Mouse (Mus musculus): ENCODE data around the gene Dlg5. TPM values are rescaled to one million over a fixed set of nuclear protein-coding genes. Genes with fewer than 3 reads are reported as not detected.

Gene Dlg5
- total RNA-seq, 2 experiments from 2014 or later: 6.8 to 8.0 TPM

- DNase-seq: peak; percentile 51 to 64
Observed at GRCm38 (mm10) chr14:24232641-24233633, 12.8 kb downstream of the Dlg5 start.

- no peak for DNase-seq
Observed at GRCm38 (mm10) chr14:24228549-24228948, 17.2 kb downstream of the Dlg5 start.

- no peak for DNase-seq
Observed at GRCm38 (mm10) chr14:24227015-24227414, 18.7 kb downstream of the Dlg5 start.

GRCm38 (mm10) chr14:24226344-24226743 lies 19.4 kb downstream of the Dlg5 start:
- no peak for DNase-seq

- no peak for DNase-seq
Observed at GRCm38 (mm10) chr14:24222759-24223158, 23.0 kb downstream of the Dlg5 start.

GRCm38 (mm10) chr14:24222273-24222672 lies 23.4 kb downstream of the Dlg5 start:
- DNase-seq: no peak

GRCm38 (mm10) chr14:24217362-24217722 lies 28.4 kb downstream of the Dlg5 start:
- no peak for DNase-seq

- no peak for DNase-seq
Observed at GRCm38 (mm10) chr14:24216678-24217361, 28.9 kb downstream of the Dlg5 start.

GRCm38 (mm10) chr14:24216064-24216463 lies 29.7 kb downstream of the Dlg5 start:
- DNase-seq: no peak

GRCm38 (mm10) chr14:24214436-24214835 lies 31.3 kb downstream of the Dlg5 start:
- DNase-seq: no peak

- peak; percentile 22 to 33 for DNase-seq
Observed at GRCm38 (mm10) chr14:24213336-24213735, 32.4 kb downstream of the Dlg5 start.

GRCm38 (mm10) chr14:24212861-24213260 lies 32.9 kb downstream of the Dlg5 start:
- DNase-seq: no peak

- DNase-seq: peak in 1 of 2 experiments; percentile 15
Observed at GRCm38 (mm10) chr14:24207360-24207752, 38.4 kb downstream of the Dlg5 start.

- no peak for DNase-seq
Observed at GRCm38 (mm10) chr14:24206736-24207359, 38.9 kb downstream of the Dlg5 start.

- peak in 1 of 2 experiments; percentile 21 for DNase-seq
Observed at GRCm38 (mm10) chr14:24206314-24206713, 39.4 kb downstream of the Dlg5 start.

GRCm38 (mm10) chr14:24205281-24205871 lies 40.3 kb downstream of the Dlg5 start:
- no peak for DNase-seq

- DNase-seq: no peak
Observed at GRCm38 (mm10) chr14:24203210-24203609, 42.5 kb downstream of the Dlg5 start.

GRCm38 (mm10) chr14:24200771-24201170 lies 44.9 kb downstream of the Dlg5 start:
- DNase-seq: no peak

GRCm38 (mm10) chr14:24199732-24200131 lies 46.0 kb downstream of the Dlg5 start:
- no peak for DNase-seq

GRCm38 (mm10) chr14:24197865-24198264 lies 47.9 kb downstream of the Dlg5 start:
- peak in 1 of 2 experiments; percentile 12 for DNase-seq

GRCm38 (mm10) chr14:24196947-24197346 lies 48.8 kb downstream of the Dlg5 start:
- DNase-seq: peak; percentile 34 to 39

GRCm38 (mm10) chr14:24190131-24190530 lies 55.6 kb downstream of the Dlg5 start:
- DNase-seq: no peak

Data from heart, adult 18-20 months (tissue).